In genomic region chr17:33909869-33910250, GRCm38 (mm10) we compare ENCODE assay signal across 9 mouse cellular contexts. TPM values are rescaled to one million over a fixed set of nuclear protein-coding genes. Genes with fewer than 3 reads are reported as not detected.
DNase-seq lines count a peak whose midpoint lies in the region; ATAC-seq and TF ChIP-seq lines count a peak whose summit lies in the region.
"Had no signal": no experiment of that assay in that cellular context is flagged by ENCODE, and none has a peak within 500 bp of the region (broad histone marks: within the 10 kb centered on the region; RNA-seq: fewer than 3 reads in every experiment).

No protein-coding gene starts in this region.

- H3K9ac ChIP-seq in forebrain, postnatal 0 days, result peak overlapping the region; percentile 90
- peak overlapping the region; percentile 95 for H3K9ac ChIP-seq in liver, postnatal 0 days (replicated peaks)
- H3K9ac ChIP-seq in neural tube, embryonic 14.5 days (replicated peaks; ENCODE audit: low read depth, low read length), result peak overlapping the region; percentile 84

- H3K4me2 ChIP-seq in forebrain, postnatal 0 days (ENCODE audit: low read depth), result peak overlapping the region; percentile 77
- peak overlapping the region; percentile 97 for H3K4me2 ChIP-seq in liver, postnatal 0 days (ENCODE audit: low read depth, low read length)
- peak overlapping the region; percentile 58 for H3K4me2 ChIP-seq in neural tube, embryonic 14.5 days (ENCODE audit: low read depth, low read length)

- H3K4me1 ChIP-seq in forebrain, postnatal 0 days (ENCODE audit: insufficient read depth), result peaks cover 7% of the 10 kb centered on the region; the same call in 1 of the 2 replicates
- peaks cover 25% of the 10 kb centered on the region for H3K4me1 ChIP-seq in liver, postnatal 0 days (ENCODE audit: insufficient read depth)
- peaks cover 14% of the 10 kb centered on the region; the same call in 1 of the 2 replicates for H3K4me1 ChIP-seq in neural tube, embryonic 14.5 days (ENCODE audit: control insufficient read depth, insufficient read depth, low read length)

- TF ChIP-seq CTCF in forebrain, postnatal 0 days (IDR thresholded peaks at IDR 0.05; ENCODE audit: low read depth), result no peak
- TF ChIP-seq CTCF in liver, postnatal 0 days (IDR thresholded peaks at IDR 0.05; ENCODE audit: low read depth), result no peak

- DNase-seq in adrenal gland, adult (ENCODE audit: inconsistent age in 2 of 2, low spot score in 1 of 2), result peak; percentile 77 to 91
- DNase-seq in adrenal gland, postnatal 4 days (ENCODE audit: low spot score in 2 of 2), result no peak
- peak; percentile 80 for DNase-seq in adrenal gland, adult 2 months
- peak; percentile 33 for DNase-seq in forebrain, postnatal 0 days
- peak; percentile 70 for DNase-seq in liver, postnatal 0 days
- no peak for DNase-seq in layer of hippocampus, adult 8-10 months (ENCODE audit: low spot score in 2 of 2)

- no peak for ATAC-seq in forebrain, postnatal 0 days
- ATAC-seq in inflammation-experienced regulatory T-cells, adult 6 months, result peak; percentile 15
- peak; percentile 13 for ATAC-seq in liver, postnatal 0 days
- peak; percentile 1; the same call in 1 of the 2 replicates for ATAC-seq in neural tube, embryonic 14.5 days (ENCODE audit: low read depth)

- H3K4me3 ChIP-seq in forebrain, postnatal 0 days (ENCODE audit: low read depth, low read length), result peak overlapping the region; percentile 80
- H3K4me3 ChIP-seq in liver, postnatal 0 days (ENCODE audit: low read depth, low read length), result peak overlapping the region; percentile 88
- H3K4me3 ChIP-seq in neural tube, embryonic 14.5 days (ENCODE audit: low read depth, low read length), result peak overlapping the region; percentile 83

- H3K27me3 ChIP-seq in forebrain, postnatal 0 days (ENCODE audit: insufficient read depth, low read length), result no peaks in the 10 kb centered on the region
- H3K27me3 ChIP-seq in liver, postnatal 0 days (ENCODE audit: insufficient read depth, low read length), result no peaks in the 10 kb centered on the region
- no peaks in the 10 kb centered on the region for H3K27me3 ChIP-seq in neural tube, embryonic 14.5 days (ENCODE audit: control insufficient read depth, insufficient read depth, low read length)

- H3K9me3 ChIP-seq in forebrain, postnatal 0 days (ENCODE audit: low read length), result no peaks in the 10 kb centered on the region
- H3K9me3 ChIP-seq in liver, postnatal 0 days (ENCODE audit: low read length), result no peaks in the 10 kb centered on the region
- no peaks in the 10 kb centered on the region for H3K9me3 ChIP-seq in neural tube, embryonic 14.5 days (ENCODE audit: control insufficient read depth, low read length)

- under 1% methylated on average over 14 of the region's 14 CpGs for WGBS in forebrain, postnatal 0 days
- 2% methylated on average over 14 of the region's 14 CpGs for WGBS in liver, postnatal 0 days (ENCODE audit: insufficient replicate concordance)
- WGBS in neural tube, embryonic 14.5 days, result 2% methylated on average over 14 of the region's 14 CpGs

- TF ChIP-seq EP300 in liver, postnatal 0 days (IDR thresholded peaks at IDR 0.05; ENCODE audit: low read depth), result no peak

- H3K27ac ChIP-seq in forebrain, postnatal 0 days (ENCODE audit: low read depth, low read length), result peak overlapping the region; percentile 91
- H3K27ac ChIP-seq in liver, postnatal 0 days (ENCODE audit: low read depth), result peak overlapping the region; percentile 100
- H3K27ac ChIP-seq in neural tube, embryonic 14.5 days (ENCODE audit: low read depth, low read length), result peak overlapping the region; percentile 78

- H3K36me3 ChIP-seq in forebrain, postnatal 0 days (ENCODE audit: insufficient read depth), result peaks cover 35% of the 10 kb centered on the region
- peaks cover 34% of the 10 kb centered on the region for H3K36me3 ChIP-seq in liver, postnatal 0 days (replicated peaks; ENCODE audit: insufficient read depth, low read length)
- H3K36me3 ChIP-seq in neural tube, embryonic 14.5 days (ENCODE audit: control insufficient read depth, insufficient read depth, low read length), result peaks cover 26% of the 10 kb centered on the region

RNA-seq across cellular contexts. Expression of gene Daxx, which starts 0.6 kb away (rescaled TPM):
- total RNA-seq in adrenal gland, postnatal 4 days (2021), result 10 to 100 TPM; 34.7 to 37.8 TPM
- 10 to 100 TPM; 29.0 to 30.3 TPM for total RNA-seq in adrenal gland, adult 2 months (2021)
- 54.7 and 65.7 TPM in 2 replicates for polyA plus RNA-seq in adrenal gland, adult 2 months (2012; rRNA removed)
- total RNA-seq in forebrain, postnatal 0 days (2014; rRNA removed), result 70.4 and 77.1 TPM in 2 replicates
- 41.5 and 45.2 TPM in 2 replicates for polyA plus RNA-seq in forebrain, postnatal 0 days (2015; fragmentation: Nextera tagmentation; extraction: Ambion mirVana)
- 100 to 1,000 TPM; 101 to 116 (median 102) TPM for polyA plus RNA-seq in inflammation-experienced regulatory T-cells, adult 6 months (2017; shearing (Covaris generic))
- 12.6 and 13.0 TPM in 2 replicates for polyA plus RNA-seq in liver, postnatal 0 days (2015; fragmentation: Nextera tagmentation; extraction: Ambion mirVana)
- 46.0 and 54.1 TPM in 2 replicates for polyA plus RNA-seq in neural tube, embryonic 14.5 days (2014; fragmentation: Nextera tagmentation; extraction: Ambion mirVana)
- 10 to 100 TPM; 24.2 to 27.1 (median 26.1) TPM for total RNA-seq in layer of hippocampus, adult 8-10 months (2022)

RNA-seq across cellular contexts. Expression of gene Platr17, which starts 4.9 kb away (rescaled TPM):
- total RNA-seq in adrenal gland, postnatal 4 days (2021), result not detected
- total RNA-seq in adrenal gland, adult 2 months (2021), result not detected
- polyA plus RNA-seq in adrenal gland, adult 2 months (2012; rRNA removed), result not detected in 2 replicates
- not detected in 2 replicates for total RNA-seq in forebrain, postnatal 0 days (2014; rRNA removed)
- 1.9 and 2.0 TPM in 2 replicates for polyA plus RNA-seq in forebrain, postnatal 0 days (2015; fragmentation: Nextera tagmentation; extraction: Ambion mirVana)
- polyA plus RNA-seq in inflammation-experienced regulatory T-cells, adult 6 months (2017; shearing (Covaris generic)), result 10 to 100 TPM in 1 of 3 experiments, 1 to 10 TPM in 2; 5.3 to 10.1 (median 5.4) TPM
- polyA plus RNA-seq in liver, postnatal 0 days (2015; fragmentation: Nextera tagmentation; extraction: Ambion mirVana), result 0.41 and 0.54 TPM in 2 replicates
- polyA plus RNA-seq in neural tube, embryonic 14.5 days (2014; fragmentation: Nextera tagmentation; extraction: Ambion mirVana), result 0.70 and 0.79 TPM in 2 replicates
- 1 to 10 TPM in 2 of 4 experiments, not detected in 2; 1.4 to 1.8 TPM for total RNA-seq in layer of hippocampus, adult 8-10 months (2022)
- total RNA-seq: left cerebral cortex, postnatal 14 days had no signal

RNA-seq across cellular contexts. Expression of gene Tapbp, which starts 5.8 kb away (rescaled TPM):
- total RNA-seq in adrenal gland, postnatal 4 days (2021), result 100 to 1,000 TPM; 122 to 131 TPM
- 100 to 1,000 TPM; 151 to 171 TPM for total RNA-seq in adrenal gland, adult 2 months (2021)
- 244 and 245 TPM in 2 replicates for polyA plus RNA-seq in adrenal gland, adult 2 months (2012; rRNA removed)
- 27.2 and 36.0 TPM in 2 replicates for total RNA-seq in forebrain, postnatal 0 days (2014; rRNA removed)
- 25.0 and 26.2 TPM in 2 replicates for polyA plus RNA-seq in forebrain, postnatal 0 days (2015; fragmentation: Nextera tagmentation; extraction: Ambion mirVana)
- 100 to 1,000 TPM; 367 to 428 (median 385) TPM for polyA plus RNA-seq in inflammation-experienced regulatory T-cells, adult 6 months (2017; shearing (Covaris generic))
- polyA plus RNA-seq in liver, postnatal 0 days (2015; fragmentation: Nextera tagmentation; extraction: Ambion mirVana), result 47.0 and 47.9 TPM in 2 replicates
- polyA plus RNA-seq in neural tube, embryonic 14.5 days (2014; fragmentation: Nextera tagmentation; extraction: Ambion mirVana), result 35.7 and 36.2 TPM in 2 replicates
- total RNA-seq in layer of hippocampus, adult 8-10 months (2022), result 10 to 100 TPM; 39.9 to 87.4 (median 58.2) TPM

RNA-seq across cellular contexts. Expression of gene Zbtb22, which starts 5.8 kb away (rescaled TPM):
- 10 to 100 TPM; 43.0 to 47.1 TPM for total RNA-seq in adrenal gland, postnatal 4 days (2021)
- 10 to 100 TPM; 26.1 to 38.3 TPM for total RNA-seq in adrenal gland, adult 2 months (2021)
- polyA plus RNA-seq in adrenal gland, adult 2 months (2012; rRNA removed), result 52.1 and 57.1 TPM in 2 replicates
- 34.4 and 44.0 TPM in 2 replicates for total RNA-seq in forebrain, postnatal 0 days (2014; rRNA removed)
- polyA plus RNA-seq in forebrain, postnatal 0 days (2015; fragmentation: Nextera tagmentation; extraction: Ambion mirVana), result 20.4 and 22.3 TPM in 2 replicates
- polyA plus RNA-seq in inflammation-experienced regulatory T-cells, adult 6 months (2017; shearing (Covaris generic)), result 1 to 10 TPM; 3.7 to 6.8 (median 4.8) TPM
- polyA plus RNA-seq in liver, postnatal 0 days (2015; fragmentation: Nextera tagmentation; extraction: Ambion mirVana), result 7.1 and 7.9 TPM in 2 replicates
- polyA plus RNA-seq in neural tube, embryonic 14.5 days (2014; fragmentation: Nextera tagmentation; extraction: Ambion mirVana), result 6.5 and 8.9 TPM in 2 replicates
- total RNA-seq in layer of hippocampus, adult 8-10 months (2022), result 10 to 100 TPM; 28.8 to 36.0 (median 32.5) TPM

RNA-seq across cellular contexts. Expression of gene Kifc1, which starts 19.4 kb away (rescaled TPM):
- 10 to 100 TPM; 30.5 to 31.0 TPM for total RNA-seq in adrenal gland, postnatal 4 days (2021)
- 1 to 10 TPM; 1.4 to 1.6 TPM for total RNA-seq in adrenal gland, adult 2 months (2021)
- polyA plus RNA-seq in adrenal gland, adult 2 months (2012; rRNA removed), result 1.8 and 2.5 TPM in 2 replicates
- 4.3 and 4.7 TPM in 2 replicates for total RNA-seq in forebrain, postnatal 0 days (2014; rRNA removed)
- 1.3 and 1.4 TPM in 2 replicates for polyA plus RNA-seq in forebrain, postnatal 0 days (2015; fragmentation: Nextera tagmentation; extraction: Ambion mirVana)
- 1 to 10 TPM in 2 of 3 experiments, under 1 TPM in 1; 0.20 to 7.4 (median 1.3) TPM for polyA plus RNA-seq in inflammation-experienced regulatory T-cells, adult 6 months (2017; shearing (Covaris generic))
- 2.6 and 3.6 TPM in 2 replicates for polyA plus RNA-seq in liver, postnatal 0 days (2015; fragmentation: Nextera tagmentation; extraction: Ambion mirVana)
- polyA plus RNA-seq in neural tube, embryonic 14.5 days (2014; fragmentation: Nextera tagmentation; extraction: Ambion mirVana), result 1.1 and 1.6 TPM in 2 replicates
- total RNA-seq in layer of hippocampus, adult 8-10 months (2022), result 1 to 10 TPM; 1.9 to 2.6 (median 2.5) TPM

Comparison
In these comparisons a context has a peak if more than half of its experiments do, and no peak if none do; other contexts are left out.
1. DNase-seq: peak in adrenal gland, adult (2 of 2), adrenal gland, adult 2 months (single experiment), forebrain, postnatal 0 days (single experiment) and liver, postnatal 0 days (single experiment); none in adrenal gland, postnatal 4 days (0 of 2) and layer of hippocampus, adult 8-10 months (0 of 2).
2. Peak in every context shown above with its lines, with median percentiles within 50 percentile points of each other: H3K27ac ChIP-seq, H3K4me2 ChIP-seq, H3K4me3 ChIP-seq and H3K9ac ChIP-seq.